Mouse (Mus musculus): ENCODE data around the gene Paqr3. TPM values are rescaled to one million over a fixed set of nuclear protein-coding genes. Genes with fewer than 3 reads are reported as not detected.

Gene Paqr3
- polyA plus RNA-seq, 1 experiment from 2014 or later, result 1.4 TPM

- H3K4me3 ChIP-seq (ENCODE audit: low read depth, low read length), result no peak overlapping the region
- H3K36me3 ChIP-seq (ENCODE audit: control insufficient read depth, insufficient read depth, low read length), result peaks cover 10% of the 10 kb centered on the region; the same call in 1 of the 2 replicates
- DNase-seq (ENCODE audit: low spot score) (no peak), ATAC-seq (ENCODE audit: low FRiP score, low TSS enrichment) (no peak)
- no peaks in the 10 kb centered on the region for H3K27me3 ChIP-seq (ENCODE audit: control insufficient read depth, insufficient read depth, low read length)
- 75% methylated on average over 4 of the region's 4 CpGs for WGBS
- no peak overlapping the region for H3K9ac ChIP-seq (ENCODE audit: low read length)
- no peak overlapping the region for H3K27ac ChIP-seq (replicated peaks)
- TF ChIP-seq CTCF (IDR thresholded peaks at IDR 0.05; ENCODE audit: low read depth), result no peak
- TF ChIP-seq EP300 (optimal IDR thresholded peaks at IDR 0.05), result no peak
- H3K9me3 ChIP-seq (ENCODE audit: control insufficient read depth, low read length), result no peaks in the 10 kb centered on the region
- no peak overlapping the region for H3K4me2 ChIP-seq (replicated peaks; ENCODE audit: low read depth)
- no peaks in the 10 kb centered on the region for H3K4me1 ChIP-seq (replicated peaks; ENCODE audit: control insufficient read depth, insufficient read depth)
These were observed 45.6 kb downstream of the Paqr3 start for GRCm38 (mm10) chr5:97065746-97066145.

DNA sequence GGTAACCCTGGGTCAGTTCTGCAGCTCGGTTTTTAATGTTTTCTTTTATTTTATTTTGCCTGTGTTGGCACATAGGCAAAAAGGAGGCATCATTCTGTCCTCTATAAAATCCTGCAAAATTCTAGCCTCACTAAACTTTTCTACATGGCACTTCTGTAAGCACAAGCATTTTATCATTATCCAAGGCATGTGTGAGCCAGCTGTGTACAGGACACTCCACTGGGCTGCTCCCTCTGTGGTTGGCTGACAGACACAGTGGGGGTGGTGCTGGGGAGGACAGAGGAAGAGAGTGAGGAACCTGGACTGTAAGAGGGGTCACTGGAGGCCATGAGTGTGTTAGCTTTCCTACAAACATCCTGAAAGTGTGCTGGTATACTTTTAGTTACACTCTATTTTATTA lies 49.4 kb downstream of the Paqr3 start:
- peaks cover 9% of the 10 kb centered on the region; the same call in 1 of the 2 replicates for H3K36me3 ChIP-seq (ENCODE audit: control insufficient read depth, insufficient read depth, low read length)
- H3K4me2 ChIP-seq (replicated peaks; ENCODE audit: low read depth), result no peak overlapping the region
- no peak for ATAC-seq (ENCODE audit: low FRiP score, low TSS enrichment)
- no peaks in the 10 kb centered on the region for H3K4me1 ChIP-seq (replicated peaks; ENCODE audit: control insufficient read depth, insufficient read depth)
- WGBS, result 55% methylated on average over 1 of the region's 1 CpGs
- TF ChIP-seq CTCF (IDR thresholded peaks at IDR 0.05; ENCODE audit: low read depth) (no peak), EP300 (optimal IDR thresholded peaks at IDR 0.05) (no peak)
- no peak overlapping the region for H3K4me3 ChIP-seq (ENCODE audit: low read depth, low read length)
- no peak overlapping the region for H3K9ac ChIP-seq (ENCODE audit: low read length)
- no peaks in the 10 kb centered on the region for H3K27me3 ChIP-seq (ENCODE audit: control insufficient read depth, insufficient read depth, low read length)
- no peak overlapping the region for H3K27ac ChIP-seq (replicated peaks)
- H3K9me3 ChIP-seq (ENCODE audit: control insufficient read depth, low read length), result no peaks in the 10 kb centered on the region
- no peak for DNase-seq (ENCODE audit: low spot score)

DNA sequence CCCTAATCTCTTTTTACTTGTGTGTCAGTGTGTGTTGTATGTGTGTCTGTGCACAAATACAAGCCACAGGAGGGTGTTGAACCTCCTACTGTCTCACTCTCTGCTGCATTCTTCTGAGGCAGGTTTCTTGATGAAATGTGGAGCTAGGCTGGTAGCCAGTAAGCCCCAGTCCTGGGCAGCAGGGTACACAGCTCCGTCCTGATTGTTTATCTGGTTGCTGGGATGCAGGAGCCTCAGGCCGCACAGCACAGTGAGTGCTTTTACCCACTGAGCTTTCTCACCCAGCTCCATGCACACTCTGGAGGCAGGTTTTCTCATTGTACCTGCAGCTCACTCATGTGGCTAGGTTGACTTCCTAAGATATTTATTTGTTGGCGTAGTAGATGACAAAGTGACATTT lies 50.5 kb downstream of the Paqr3 start:
- TF ChIP-seq EP300 (optimal IDR thresholded peaks at IDR 0.05), result no peak
- no peak for TF ChIP-seq CTCF (IDR thresholded peaks at IDR 0.05; ENCODE audit: low read depth)
- no peak for DNase-seq (ENCODE audit: low spot score)

GRCm38 (mm10) chr5:97056791-97057450 lies 54.5 kb downstream of the Paqr3 start:
- H3K36me3 ChIP-seq (ENCODE audit: control insufficient read depth, insufficient read depth, low read length), result 0 out of 2 replicates have a peak, but pooled peaks cover 7% of the 10 kb centered on the region
- H3K4me3 ChIP-seq (ENCODE audit: low read depth, low read length), result no peak overlapping the region
- no peak overlapping the region for H3K9ac ChIP-seq (ENCODE audit: low read length)
- no peak for TF ChIP-seq CTCF (IDR thresholded peaks at IDR 0.05; ENCODE audit: low read depth)
- no peak for TF ChIP-seq EP300 (optimal IDR thresholded peaks at IDR 0.05)
- H3K9me3 ChIP-seq (ENCODE audit: control insufficient read depth, low read length), result no peaks in the 10 kb centered on the region
- H3K4me1 ChIP-seq (replicated peaks; ENCODE audit: control insufficient read depth, insufficient read depth), result no peaks in the 10 kb centered on the region
- no peak overlapping the region for H3K4me2 ChIP-seq (replicated peaks; ENCODE audit: low read depth)
- 78% methylated on average over 12 of the region's 12 CpGs for WGBS
- H3K27me3 ChIP-seq (ENCODE audit: control insufficient read depth, insufficient read depth, low read length), result no peaks in the 10 kb centered on the region
- no peak overlapping the region for H3K27ac ChIP-seq (replicated peaks)
- ATAC-seq (ENCODE audit: low FRiP score, low TSS enrichment) (no peak), DNase-seq (ENCODE audit: low spot score) (no peak)

More for the DNA sequence above, 50.5 kb downstream of the Paqr3 start:
- Histone ChIP-seq H3K4me3 (ENCODE audit: low read depth, low read length) (no peak overlapping the region), H3K4me1 (replicated peaks; ENCODE audit: control insufficient read depth, insufficient read depth) (no peaks in the 10 kb centered on the region), H3K9me3 (ENCODE audit: control insufficient read depth, low read length) (no peaks in the 10 kb centered on the region), H3K27ac (replicated peaks) (no peak overlapping the region), H3K4me2 (replicated peaks; ENCODE audit: low read depth) (no peak overlapping the region), H3K9ac (ENCODE audit: low read length) (no peak overlapping the region), H3K27me3 (ENCODE audit: control insufficient read depth, insufficient read depth, low read length) (no peaks in the 10 kb centered on the region), H3K36me3 (ENCODE audit: control insufficient read depth, insufficient read depth, low read length) (peaks cover 11% of the 10 kb centered on the region; the same call in 1 of the 2 replicates)
- WGBS, result 66% methylated on average over 3 of the region's 3 CpGs
- no peak for ATAC-seq (ENCODE audit: low FRiP score, low TSS enrichment)

DNA sequence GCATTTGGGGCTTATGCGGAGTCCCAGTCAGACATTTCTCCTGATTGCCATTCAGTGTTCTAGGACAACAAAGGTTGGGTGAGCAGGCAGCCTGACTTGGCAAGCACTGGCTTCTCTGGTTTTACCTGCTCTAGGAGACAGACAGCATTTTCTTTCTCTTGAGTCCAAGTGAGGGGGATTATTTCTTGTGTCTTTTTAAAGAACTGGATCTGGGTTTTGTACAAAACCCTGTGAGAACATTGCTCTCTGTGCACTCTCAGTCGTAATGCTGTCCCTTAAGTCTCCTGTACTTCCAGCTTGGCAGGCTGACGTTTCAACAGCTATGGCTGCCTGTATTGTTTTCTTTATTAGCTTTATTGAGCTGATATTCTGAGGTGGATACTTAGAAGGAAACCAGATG lies 55.0 kb downstream of the Paqr3 start:
- Histone ChIP-seq H3K4me3 (ENCODE audit: low read depth, low read length) (no peak overlapping the region), H3K27ac (replicated peaks) (no peak overlapping the region), H3K4me1 (replicated peaks; ENCODE audit: control insufficient read depth, insufficient read depth) (no peaks in the 10 kb centered on the region), H3K9me3 (ENCODE audit: control insufficient read depth, low read length) (no peaks in the 10 kb centered on the region), H3K4me2 (replicated peaks; ENCODE audit: low read depth) (no peak overlapping the region), H3K27me3 (ENCODE audit: control insufficient read depth, insufficient read depth, low read length) (no peaks in the 10 kb centered on the region), H3K9ac (ENCODE audit: low read length) (no peak overlapping the region), H3K36me3 (ENCODE audit: control insufficient read depth, insufficient read depth, low read length) (0 out of 2 replicates have a peak, but pooled peaks cover 7% of the 10 kb centered on the region)
- ATAC-seq (ENCODE audit: low FRiP score, low TSS enrichment) (no peak), DNase-seq (ENCODE audit: low spot score) (no peak)
- peak; percentile 66 for TF ChIP-seq EP300 (optimal IDR thresholded peaks at IDR 0.05)
- TF ChIP-seq CTCF (IDR thresholded peaks at IDR 0.05; ENCODE audit: low read depth), result no peak
- 68% methylated on average over 3 of the region's 3 CpGs for WGBS

- TF ChIP-seq CTCF (IDR thresholded peaks at IDR 0.05; ENCODE audit: low read depth) (peak; percentile 89), EP300 (optimal IDR thresholded peaks at IDR 0.05) (no peak)
- H3K4me2 ChIP-seq (replicated peaks; ENCODE audit: low read depth), result no peak overlapping the region
- no peaks in the 10 kb centered on the region for H3K9me3 ChIP-seq (ENCODE audit: control insufficient read depth, low read length)
- no peaks in the 10 kb centered on the region for H3K27me3 ChIP-seq (ENCODE audit: control insufficient read depth, insufficient read depth, low read length)
- H3K9ac ChIP-seq (ENCODE audit: low read length), result no peak overlapping the region
- DNase-seq (ENCODE audit: low spot score), result no peak
- H3K4me1 ChIP-seq (replicated peaks; ENCODE audit: control insufficient read depth, insufficient read depth), result no peaks in the 10 kb centered on the region
- H3K4me3 ChIP-seq (ENCODE audit: low read depth, low read length), result no peak overlapping the region
- 0 out of 2 replicates have a peak, but pooled peaks cover 7% of the 10 kb centered on the region for H3K36me3 ChIP-seq (ENCODE audit: control insufficient read depth, insufficient read depth, low read length)
- 2% methylated on average over 1 of the region's 1 CpGs for WGBS
- H3K27ac ChIP-seq (replicated peaks), result no peak overlapping the region
- no peak for ATAC-seq (ENCODE audit: low FRiP score, low TSS enrichment)
These were observed 55.8 kb downstream of the Paqr3 start for GRCm38 (mm10) chr5:97055511-97056068.

All from stomach, postnatal 0 days (tissue).